Mouse (Mus musculus) ES-Bruce4 (cell line): Measurements from ENCODE around the gene Pcx.

ENCODE experiments used
- CTCF ChIP-seq: IDR thresholded peaks from one replicate; pipeline ENCODE4 v1.8.1; 2011; ENCODE audit warnings: low read depth, low read length
- POLR2A ChIP-seq: IDR thresholded peaks from one replicate; pipeline ENCODE4 v1.8.1; 2011; ENCODE audit warnings: low read length; ENCODE audit not compliant: insufficient read depth

GRCm38 (mm10) chr19:4498062-4498933 lies 12.0 kb upstream of the Pcx start, which contains the start of gene 2010003K11Rik:
- TF ChIP-seq CTCF (no peak), POLR2A (no peak)
